Mouse (Mus musculus): ENCODE data around the gene Ankrd44. TPM values are rescaled to one million over a fixed set of nuclear protein-coding genes. Genes with fewer than 3 reads are reported as not detected.

Gene Ankrd44
- polyA plus RNA-seq, 1 experiment from 2014 or later: 4.8 TPM

DNA sequence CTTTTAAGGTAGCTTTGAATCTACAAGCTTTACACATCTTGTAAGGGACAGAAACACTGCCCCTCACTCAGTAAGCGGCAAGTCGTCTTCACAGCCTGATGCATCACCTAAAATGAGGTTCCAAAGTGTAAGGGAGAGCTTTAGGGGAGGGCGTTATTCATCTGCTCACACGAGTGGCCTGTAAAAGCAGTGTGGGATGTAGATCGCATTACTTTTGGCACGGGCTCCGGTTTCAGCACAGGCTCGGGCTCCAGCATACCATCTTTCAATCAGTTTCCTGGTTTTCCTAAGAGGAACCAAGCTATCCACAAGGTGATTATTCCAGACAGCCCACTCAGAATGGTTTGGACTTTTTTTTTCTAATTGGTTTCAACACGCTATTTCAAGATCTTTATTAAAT is 74.6 kb downstream of the Ankrd44 start:
- no peak overlapping the region for H3K27ac ChIP-seq (ENCODE audit: low read length)
- no peak for ATAC-seq (ENCODE audit: low read depth)
- WGBS (ENCODE audit: insufficient replicate concordance): 65% methylated on average over 9 of the region's 9 CpGs

DNA sequence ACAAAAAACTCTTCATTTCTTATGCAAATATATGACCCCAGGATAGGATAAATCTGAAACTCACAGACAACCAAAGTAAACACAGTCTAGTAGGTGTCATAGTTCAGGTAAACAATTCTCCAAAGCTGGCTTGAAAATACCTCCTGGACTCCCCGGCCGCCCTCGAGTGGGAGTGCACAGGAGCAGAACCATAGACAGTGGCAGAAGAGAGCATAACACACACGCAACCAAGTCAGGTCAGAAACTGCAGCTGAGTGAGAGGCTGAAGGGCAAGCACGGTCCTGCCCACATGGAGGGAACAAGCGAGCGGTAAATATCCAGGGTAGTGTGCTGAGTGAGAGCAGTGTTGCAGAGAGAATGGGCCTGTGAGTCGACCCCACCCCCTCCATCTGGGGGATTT is 76.1 kb downstream of the Ankrd44 start:
- Histone ChIP-seq H3K9ac (ENCODE audit: low read depth, low read length) (no peak overlapping the region), H3K4me1 (ENCODE audit: control insufficient read depth, low read depth, low read length) (peaks cover 8% of the 10 kb centered on the region; the same call in 1 of the 2 replicates), H3K36me3 (ENCODE audit: control insufficient read depth, insufficient read depth) (no peaks in the 10 kb centered on the region), H3K4me2 (ENCODE audit: low read depth, low read length) (no peak overlapping the region), H3K4me3 (ENCODE audit: low read depth, low read length) (no peak overlapping the region), H3K27ac (ENCODE audit: low read length) (no peak overlapping the region), H3K27me3 (ENCODE audit: control insufficient read depth, insufficient read depth, low read depth, low read length) (no peaks in the 10 kb centered on the region), H3K9me3 (replicated peaks; ENCODE audit: control insufficient read depth, low read length) (no peaks in the 10 kb centered on the region)
- peak; percentile 73 for ATAC-seq (ENCODE audit: low read depth)
- WGBS (ENCODE audit: insufficient replicate concordance): 63% methylated on average over 8 of the region's 8 CpGs

More for the DNA sequence above, 74.6 kb downstream of the Ankrd44 start:
- Histone ChIP-seq H3K4me3 (ENCODE audit: low read depth, low read length) (no peak overlapping the region), H3K9ac (ENCODE audit: low read depth, low read length) (no peak overlapping the region), H3K4me2 (ENCODE audit: low read depth, low read length) (no peak overlapping the region), H3K36me3 (ENCODE audit: control insufficient read depth, insufficient read depth) (no peaks in the 10 kb centered on the region), H3K4me1 (ENCODE audit: control insufficient read depth, low read depth, low read length) (peaks cover 8% of the 10 kb centered on the region; the same call in 1 of the 2 replicates), H3K9me3 (replicated peaks; ENCODE audit: control insufficient read depth, low read length) (no peaks in the 10 kb centered on the region), H3K27me3 (ENCODE audit: control insufficient read depth, insufficient read depth, low read depth, low read length) (no peaks in the 10 kb centered on the region)

DNA sequence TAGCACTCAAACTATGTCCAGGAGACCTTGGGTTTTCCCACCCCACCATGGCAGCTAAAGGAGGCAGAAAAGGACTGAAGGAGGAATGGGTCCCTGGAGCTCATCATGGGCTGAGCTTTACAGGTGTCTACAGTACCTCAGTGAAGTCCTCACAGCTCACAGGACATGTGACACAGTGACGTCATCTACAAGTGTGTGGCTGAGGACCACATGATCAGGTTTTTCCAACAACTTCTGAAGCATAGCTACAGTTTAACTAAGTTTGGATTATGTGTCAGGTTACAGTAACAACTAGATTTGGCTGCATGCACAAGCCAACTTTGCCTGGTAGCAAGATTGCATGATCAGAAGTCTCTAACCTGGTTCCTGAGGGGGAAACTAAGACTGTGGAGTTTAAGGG is 78.9 kb downstream of the Ankrd44 start:
- H3K9ac ChIP-seq (ENCODE audit: low read depth, low read length): no peak overlapping the region
- 64% methylated on average over 1 of the region's 1 CpGs for WGBS (ENCODE audit: insufficient replicate concordance)
- ATAC-seq (ENCODE audit: low read depth): no peak

DNA sequence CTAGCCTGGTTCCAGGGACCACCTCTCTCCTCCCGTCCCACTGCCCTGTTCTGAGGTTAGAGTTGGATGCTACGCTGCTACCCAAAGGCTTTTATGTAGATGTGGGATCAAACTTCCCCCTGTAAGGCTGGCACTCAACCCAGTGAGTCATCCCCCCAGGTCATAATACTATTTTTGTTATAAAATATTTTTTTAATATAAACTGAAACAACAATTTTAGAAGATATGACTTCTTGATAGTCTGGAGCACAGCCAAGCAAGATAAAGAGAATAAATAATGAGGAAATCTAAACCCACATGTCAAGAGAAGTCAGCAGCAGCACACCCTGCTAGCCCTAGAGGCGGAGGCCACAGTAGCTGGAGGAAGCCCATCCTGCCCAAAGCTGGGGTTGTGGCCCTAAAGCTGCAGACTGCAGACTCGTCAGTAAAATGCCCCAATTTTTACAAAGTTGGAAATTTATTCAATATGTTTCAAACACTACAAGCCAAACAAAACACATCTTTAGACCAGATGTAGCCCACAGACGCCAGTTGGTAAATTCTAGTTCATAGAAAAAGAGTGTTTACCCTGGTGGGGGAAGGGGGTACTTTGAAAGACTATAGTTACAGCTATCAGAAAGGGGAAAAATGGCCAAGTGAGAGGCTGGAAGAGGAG is 79.7 kb downstream of the Ankrd44 start:
- Histone ChIP-seq H3K9me3 (replicated peaks; ENCODE audit: control insufficient read depth, low read length) (no peaks in the 10 kb centered on the region), H3K4me2 (ENCODE audit: low read depth, low read length) (no peak overlapping the region), H3K27me3 (ENCODE audit: control insufficient read depth, insufficient read depth, low read depth, low read length) (no peaks in the 10 kb centered on the region), H3K4me3 (ENCODE audit: low read depth, low read length) (no peak overlapping the region), H3K27ac (ENCODE audit: low read length) (no peak overlapping the region), H3K9ac (ENCODE audit: low read depth, low read length) (no peak overlapping the region), H3K36me3 (ENCODE audit: control insufficient read depth, insufficient read depth) (no peaks in the 10 kb centered on the region), H3K4me1 (ENCODE audit: control insufficient read depth, low read depth, low read length) (peaks cover 8% of the 10 kb centered on the region; the same call in 1 of the 2 replicates)
- ATAC-seq (ENCODE audit: low read depth): no peak
- 49% methylated on average over 5 of the region's 5 CpGs for WGBS (ENCODE audit: insufficient replicate concordance)

More for the DNA sequence above, 78.9 kb downstream of the Ankrd44 start:
- no peaks in the 10 kb centered on the region for H3K27me3 ChIP-seq (ENCODE audit: control insufficient read depth, insufficient read depth, low read depth, low read length)
- H3K4me2 ChIP-seq (ENCODE audit: low read depth, low read length): no peak overlapping the region
- H3K4me1 ChIP-seq (ENCODE audit: control insufficient read depth, low read depth, low read length): peaks cover 8% of the 10 kb centered on the region; the same call in 1 of the 2 replicates
- H3K9me3 ChIP-seq (replicated peaks; ENCODE audit: control insufficient read depth, low read length): no peaks in the 10 kb centered on the region
- H3K36me3 ChIP-seq (ENCODE audit: control insufficient read depth, insufficient read depth): no peaks in the 10 kb centered on the region
- H3K27ac ChIP-seq (ENCODE audit: low read length): no peak overlapping the region
- no peak overlapping the region for H3K4me3 ChIP-seq (ENCODE audit: low read depth, low read length)

DNA sequence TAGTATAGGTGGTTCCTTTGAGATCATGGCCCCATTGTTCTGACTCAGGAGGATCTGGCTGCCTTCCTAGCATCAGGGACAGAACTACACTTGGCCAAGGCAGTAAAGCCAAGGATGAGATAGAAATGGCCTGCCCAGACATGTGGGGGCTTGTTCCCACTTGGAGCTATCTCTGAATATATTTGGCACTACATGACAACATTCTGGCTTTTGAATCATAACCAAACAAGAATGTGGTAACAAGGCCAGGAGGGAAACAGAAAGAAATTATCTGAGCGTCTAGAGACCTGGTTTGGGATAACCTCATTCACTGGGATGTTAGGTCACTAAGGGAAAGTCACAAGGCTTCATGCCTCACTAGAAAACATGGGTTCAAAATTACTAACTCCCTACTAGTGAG is 81.8 kb downstream of the Ankrd44 start:
- Histone ChIP-seq H3K27ac (ENCODE audit: low read length) (no peak overlapping the region), H3K4me2 (ENCODE audit: low read depth, low read length) (no peak overlapping the region), H3K36me3 (ENCODE audit: control insufficient read depth, insufficient read depth) (no peaks in the 10 kb centered on the region), H3K9me3 (replicated peaks; ENCODE audit: control insufficient read depth, low read length) (no peaks in the 10 kb centered on the region), H3K4me1 (ENCODE audit: control insufficient read depth, low read depth, low read length) (peaks cover 4% of the 10 kb centered on the region; the same call in 1 of the 2 replicates), H3K27me3 (ENCODE audit: control insufficient read depth, insufficient read depth, low read depth, low read length) (no peaks in the 10 kb centered on the region), H3K4me3 (ENCODE audit: low read depth, low read length) (no peak overlapping the region), H3K9ac (ENCODE audit: low read depth, low read length) (no peak overlapping the region)
- ATAC-seq (ENCODE audit: low read depth): no peak
- WGBS (ENCODE audit: insufficient replicate concordance): 63% methylated on average over 1 of the region's 1 CpGs

DNA sequence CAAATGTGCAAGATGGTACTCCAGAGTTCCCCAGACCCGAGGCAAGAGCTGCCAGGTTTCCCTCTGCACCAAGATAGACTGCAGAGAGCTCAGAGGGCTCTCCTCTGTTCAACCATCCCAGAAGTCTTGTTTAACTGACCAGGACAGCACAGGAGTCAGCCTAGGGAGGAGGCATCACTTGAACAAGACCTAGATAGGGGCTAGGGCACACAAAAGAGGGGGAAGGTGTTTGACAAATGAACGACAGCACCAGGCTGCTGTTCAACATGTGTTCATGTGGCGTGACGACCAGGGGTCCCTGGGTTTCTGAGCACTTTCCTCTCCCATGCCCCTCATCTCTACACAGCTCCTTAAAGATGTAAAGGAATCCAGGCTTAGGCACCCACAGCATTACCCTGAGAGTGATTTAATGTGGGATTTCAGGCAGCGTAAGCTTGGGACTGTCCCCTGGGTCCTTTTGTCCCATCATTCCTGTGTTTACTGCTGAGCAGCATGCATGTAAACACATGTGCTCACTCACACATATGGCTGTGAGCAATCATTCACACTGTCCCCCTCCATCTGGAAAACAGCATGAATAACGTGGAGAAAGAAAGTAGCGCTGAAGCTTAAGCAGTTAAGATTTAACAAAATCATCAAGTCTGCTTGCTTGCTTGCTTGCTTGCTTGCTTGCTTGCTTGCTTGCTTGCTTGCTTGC is 83.3 kb downstream of the Ankrd44 start:
- 67% methylated on average over 7 of the region's 7 CpGs for WGBS (ENCODE audit: insufficient replicate concordance)
- H3K27me3 ChIP-seq (ENCODE audit: control insufficient read depth, insufficient read depth, low read depth, low read length): no peaks in the 10 kb centered on the region
- no peaks in the 10 kb centered on the region for H3K9me3 ChIP-seq (replicated peaks; ENCODE audit: control insufficient read depth, low read length)
- no peak for ATAC-seq (ENCODE audit: low read depth)
- H3K9ac ChIP-seq (ENCODE audit: low read depth, low read length): no peak overlapping the region
- no peak overlapping the region for H3K4me3 ChIP-seq (ENCODE audit: low read depth, low read length)
- no peak overlapping the region for H3K27ac ChIP-seq (ENCODE audit: low read length)
- H3K4me1 ChIP-seq (ENCODE audit: control insufficient read depth, low read depth, low read length): peaks cover 4% of the 10 kb centered on the region; the same call in 1 of the 2 replicates
- H3K4me2 ChIP-seq (ENCODE audit: low read depth, low read length): no peak overlapping the region
- no peaks in the 10 kb centered on the region for H3K36me3 ChIP-seq (ENCODE audit: control insufficient read depth, insufficient read depth)

DNA sequence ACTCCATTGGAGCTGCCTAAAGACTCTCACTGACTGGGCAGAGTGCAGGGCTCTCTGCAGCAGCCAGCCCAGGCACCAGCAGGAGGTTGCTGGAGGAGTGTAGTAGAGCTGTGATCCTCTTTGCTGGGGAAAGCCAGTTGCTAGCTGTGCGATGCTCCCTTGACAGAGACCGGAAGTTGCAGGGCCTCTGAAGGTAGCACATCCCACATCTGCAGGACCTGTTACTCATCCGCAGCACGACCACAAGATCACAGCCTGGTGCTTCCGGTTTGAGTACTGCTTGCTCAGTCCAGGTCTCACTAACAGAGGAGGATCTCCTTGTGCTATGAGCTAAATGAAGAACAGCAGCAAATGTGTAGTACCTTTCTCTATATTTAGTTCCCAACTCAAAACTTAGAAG is 84.4 kb downstream of the Ankrd44 start:
- no peak overlapping the region for H3K27ac ChIP-seq (ENCODE audit: low read length)
- H3K36me3 ChIP-seq (ENCODE audit: control insufficient read depth, insufficient read depth): no peaks in the 10 kb centered on the region
- no peak overlapping the region for H3K9ac ChIP-seq (ENCODE audit: low read depth, low read length)
- no peaks in the 10 kb centered on the region for H3K27me3 ChIP-seq (ENCODE audit: control insufficient read depth, insufficient read depth, low read depth, low read length)
- no peak overlapping the region for H3K4me3 ChIP-seq (ENCODE audit: low read depth, low read length)
- H3K9me3 ChIP-seq (replicated peaks; ENCODE audit: control insufficient read depth, low read length): no peaks in the 10 kb centered on the region
- peak; percentile 21; the same call in 1 of the 2 replicates for ATAC-seq (ENCODE audit: low read depth)
- H3K4me1 ChIP-seq (ENCODE audit: control insufficient read depth, low read depth, low read length): peaks cover 2% of the 10 kb centered on the region
- 18% methylated on average over 5 of the region's 5 CpGs for WGBS (ENCODE audit: insufficient replicate concordance)
- no peak overlapping the region for H3K4me2 ChIP-seq (ENCODE audit: low read depth, low read length)

DNA sequence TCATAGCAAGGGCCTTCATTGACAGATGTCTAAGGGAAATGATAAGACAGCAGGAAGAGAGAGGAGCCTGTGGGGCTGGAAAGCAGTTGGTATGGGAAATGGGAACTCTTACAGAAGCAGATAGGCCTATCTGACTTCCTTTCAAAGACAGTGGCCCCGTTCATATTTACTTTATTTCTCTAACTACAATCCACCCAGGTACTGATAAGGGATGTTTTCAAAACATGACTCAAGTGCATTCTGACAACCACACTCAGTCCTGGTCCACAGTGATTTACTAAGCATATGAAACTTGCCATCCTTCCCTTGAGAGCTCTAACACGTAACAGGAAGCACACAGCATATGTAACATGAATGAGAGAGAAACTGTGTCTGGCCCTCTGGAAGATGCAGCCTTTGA is 86.1 kb downstream of the Ankrd44 start:
- Histone ChIP-seq H3K4me3 (ENCODE audit: low read depth, low read length) (no peak overlapping the region), H3K9me3 (replicated peaks; ENCODE audit: control insufficient read depth, low read length) (no peaks in the 10 kb centered on the region), H3K27me3 (ENCODE audit: control insufficient read depth, insufficient read depth, low read depth, low read length) (no peaks in the 10 kb centered on the region), H3K4me2 (ENCODE audit: low read depth, low read length) (no peak overlapping the region), H3K36me3 (ENCODE audit: control insufficient read depth, insufficient read depth) (no peaks in the 10 kb centered on the region), H3K27ac (ENCODE audit: low read length) (no peak overlapping the region), H3K9ac (ENCODE audit: low read depth, low read length) (no peak overlapping the region), H3K4me1 (ENCODE audit: control insufficient read depth, low read depth, low read length) (no peaks in the 10 kb centered on the region; the same call in none of the 2 replicates)
- no peak for ATAC-seq (ENCODE audit: low read depth)
- 9% methylated on average over 2 of the region's 2 CpGs for WGBS (ENCODE audit: insufficient replicate concordance)

DNA sequence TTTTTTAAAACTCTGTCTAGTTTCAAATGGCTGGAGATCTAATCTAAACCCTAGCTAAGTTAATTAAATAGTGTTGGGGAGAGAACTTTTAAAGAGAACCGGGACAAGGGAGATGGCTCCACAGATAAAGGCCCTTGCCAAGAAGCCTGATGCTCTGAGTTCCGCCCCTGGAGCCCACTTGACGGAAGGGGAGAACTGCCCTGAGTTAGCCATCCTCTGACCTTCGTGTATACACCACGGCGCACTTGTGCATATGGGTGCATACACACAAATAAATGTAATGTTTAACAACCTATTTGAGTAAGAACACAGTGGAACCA is 87.7 kb downstream of the Ankrd44 start:
- Histone ChIP-seq H3K4me3 (ENCODE audit: low read depth, low read length) (no peak overlapping the region), H3K27me3 (ENCODE audit: control insufficient read depth, insufficient read depth, low read depth, low read length) (no peaks in the 10 kb centered on the region), H3K4me2 (ENCODE audit: low read depth, low read length) (no peak overlapping the region), H3K4me1 (ENCODE audit: control insufficient read depth, low read depth, low read length) (peaks cover 2% of the 10 kb centered on the region), H3K36me3 (ENCODE audit: control insufficient read depth, insufficient read depth) (no peaks in the 10 kb centered on the region), H3K9ac (ENCODE audit: low read depth, low read length) (no peak overlapping the region), H3K9me3 (replicated peaks; ENCODE audit: control insufficient read depth, low read length) (no peaks in the 10 kb centered on the region), H3K27ac (ENCODE audit: low read length) (no peak overlapping the region)
- WGBS (ENCODE audit: insufficient replicate concordance): 53% methylated on average over 6 of the region's 6 CpGs
- no peak for ATAC-seq (ENCODE audit: low read depth)

All from liver, embryonic 16.5 days (tissue).